Mouse (Mus musculus) cerebellum, adult 9-11 months (tissue): Measurements from ENCODE around the gene Tnni3k.
A peak's percentile ranks its signal among the peaks of the same experiment; 100 is the strongest.

Source experiments
- DNase-seq: peaks from one replicate; pipeline ENCODE4 v3.0.0; 2022

The Tnni3k gene

GRCm38 (mm10) chr3:154945688-154946161, 109.5 kb downstream of the Tnni3k start:
- peak; percentile 38 for DNase-seq

GRCm38 (mm10) chr3:154927757-154928156, 127.5 kb downstream of the Tnni3k start:
- DNase-seq: no peak

- no peak for DNase-seq
Observed at GRCm38 (mm10) chr3:154924936-154925335, 130.3 kb downstream of the Tnni3k start.

GRCm38 (mm10) chr3:154915566-154915965, 139.6 kb downstream of the Tnni3k start:
- no peak for DNase-seq

GRCm38 (mm10) chr3:154913641-154914040, 141.6 kb downstream of the Tnni3k start:
- no peak for DNase-seq

GRCm38 (mm10) chr3:154896737-154897136, 158.5 kb downstream of the Tnni3k start:
- no peak for DNase-seq

GRCm38 (mm10) chr3:154893225-154893624, 162.0 kb downstream of the Tnni3k start:
- DNase-seq: no peak

GRCm38 (mm10) chr3:154885452-154885851, 169.8 kb downstream of the Tnni3k start:
- no peak for DNase-seq

- no peak for DNase-seq
Observed at GRCm38 (mm10) chr3:154885048-154885447, 170.2 kb downstream of the Tnni3k start.

- DNase-seq: no peak
Observed at GRCm38 (mm10) chr3:154881428-154881986, 173.7 kb downstream of the Tnni3k start.

- DNase-seq: no peak
Observed at GRCm38 (mm10) chr3:154880536-154880939, 174.7 kb downstream of the Tnni3k start.

- DNase-seq: no peak
Observed at GRCm38 (mm10) chr3:154880108-154880507, 175.1 kb downstream of the Tnni3k start.

GRCm38 (mm10) chr3:154879515-154879914, 175.7 kb downstream of the Tnni3k start:
- DNase-seq: no peak

GRCm38 (mm10) chr3:154879080-154879479, 176.1 kb downstream of the Tnni3k start:
- DNase-seq: no peak

- no peak for DNase-seq
Observed at GRCm38 (mm10) chr3:154868807-154869206, 186.4 kb downstream of the Tnni3k start.

- DNase-seq: no peak
Observed at GRCm38 (mm10) chr3:154861921-154862320, 193.3 kb downstream of the Tnni3k start.

- no peak for DNase-seq
Observed at GRCm38 (mm10) chr3:154859721-154860120, 195.5 kb downstream of the Tnni3k start.

GRCm38 (mm10) chr3:154853257-154853656, 201.9 kb downstream of the Tnni3k start:
- no peak for DNase-seq

- DNase-seq: no peak
Observed at GRCm38 (mm10) chr3:154852281-154852680, 202.9 kb downstream of the Tnni3k start.

- DNase-seq: no peak
Observed at GRCm38 (mm10) chr3:154842247-154842646, 213.0 kb downstream of the Tnni3k start.

GRCm38 (mm10) chr3:154841076-154841475, 214.1 kb downstream of the Tnni3k start:
- no peak for DNase-seq

- DNase-seq: no peak
Observed at GRCm38 (mm10) chr3:154837861-154838260, 217.3 kb downstream of the Tnni3k start.

GRCm38 (mm10) chr3:154836137-154836536, 219.1 kb downstream of the Tnni3k start:
- no peak for DNase-seq

- no peak for DNase-seq
Observed at GRCm38 (mm10) chr3:154834373-154834772, 220.8 kb downstream of the Tnni3k start.

GRCm38 (mm10) chr3:154825739-154826138, 229.5 kb downstream of the Tnni3k start:
- DNase-seq: no peak
